Mouse (Mus musculus) gastrocnemius, postnatal 10 days (tissue): Measurements from ENCODE around the gene Gspt1. TPM values are rescaled to one million over a fixed set of nuclear protein-coding genes. Genes with fewer than 3 reads are reported as not detected.
A peak's percentile ranks its signal among the peaks of the same experiment; 100 is the strongest.

ENCODE experiments used
- DNase-seq: peaks from one replicate; pipeline ENCODE4 v3.0.0; 2021; ENCODE audit warnings: mixed read lengths
- microRNA-seq, 2 experiments: library from miRNA; unstranded; fragments of <30 nt; microRNA quantifications; one replicate each; pipeline ENCODE4 v1.2.0; 2021
- total RNA-seq, 2 experiments: library from RNA; stranded (reverse); gene quantifications; 2 replicates each; pipeline ENCODE4 v1.2.3; 2021

Gspt1 gene
- total RNA-seq, 2 experiments from 2014 or later: 69.9 to 73.9 TPM

- DNase-seq: no peak
These were observed 50.3 kb downstream of the Gspt1 start for GRCm38 (mm10) chr16:11203600-11204390.

- peak; percentile 89 for DNase-seq
These were observed 51.3 kb downstream of the Gspt1 start, which contains the start of gene Rsl1d1 for GRCm38 (mm10) chr16:11202571-11203554. Gene Rsl1d1, minus strand, starts transcription at chr16:11203331.

GRCm38 (mm10) chr16:11201740-11202394 is 52.3 kb downstream of the Gspt1 start:
- no peak for DNase-seq

GRCm38 (mm10) chr16:11200247-11200646 is 53.9 kb downstream of the Gspt1 start:
- DNase-seq: no peak

- DNase-seq: no peak
These were observed 55.7 kb downstream of the Gspt1 start for GRCm38 (mm10) chr16:11198467-11198866.

GRCm38 (mm10) chr16:11197052-11197451 is 57.1 kb downstream of the Gspt1 start:
- DNase-seq: no peak

- no peak for DNase-seq
These were observed 60.9 kb downstream of the Gspt1 start for GRCm38 (mm10) chr16:11193231-11193630.

GRCm38 (mm10) chr16:11190150-11190549 is 64.0 kb downstream of the Gspt1 start:
- DNase-seq: no peak

- DNase-seq: no peak
These were observed 76.7 kb downstream of the Gspt1 start for GRCm38 (mm10) chr16:11177404-11177803.

- no peak for DNase-seq
These were observed 77.3 kb downstream of the Gspt1 start for GRCm38 (mm10) chr16:11176884-11177244.

- peak; percentile 90 for DNase-seq
These were observed 77.8 kb downstream of the Gspt1 start, which contains the start of gene Zc3h7a for GRCm38 (mm10) chr16:11176208-11176883. Gene Zc3h7a, minus strand, starts transcription at chr16:11176393.

- DNase-seq: peak; percentile 61
These were observed 78.5 kb downstream of the Gspt1 start for GRCm38 (mm10) chr16:11175489-11176207.

GRCm38 (mm10) chr16:11175100-11175488 is 79.0 kb downstream of the Gspt1 start:
- no peak for DNase-seq

- peak; percentile 41 for DNase-seq
These were observed 79.4 kb downstream of the Gspt1 start for GRCm38 (mm10) chr16:11174671-11175081.

- DNase-seq: no peak
These were observed 82.4 kb downstream of the Gspt1 start for GRCm38 (mm10) chr16:11171679-11172078.

Small RNAs within 50 kb of the gene (microRNA-seq; reads per million reads assigned to microRNA genes)
- 0.50 to 0.95 reads per million in 2 experiments for gene Mir1945

Other genes with a start within 250 kb of the Gspt1 start
- 10 to 100 TPM; 14.1 to 17.6 TPM for gene Snn, start 193.4 kb downstream of the Gspt1 start, total RNA-seq
- gene Litaf, start 188.2 kb downstream of the Gspt1 start, total RNA-seq: 10 to 100 TPM; 25.5 to 25.7 TPM
- 10 to 100 TPM in 1 of 2 experiments, 1 to 10 TPM in 1; 9.3 to 14.1 TPM for gene Txndc11, start 119.7 kb downstream of the Gspt1 start, total RNA-seq
- gene Zc3h7a, start 77.9 kb downstream of the Gspt1 start, total RNA-seq: 10 to 100 TPM; 26.9 to 45.7 TPM
- 10 to 100 TPM; 64.1 to 66.7 TPM for gene Rsl1d1, start 51.0 kb downstream of the Gspt1 start, total RNA-seq
- under 1 TPM in 1 of 2 experiments, not detected in 1; 0.31 TPM for gene Tnfrsf17, start 59.5 kb upstream of the Gspt1 start, total RNA-seq
- gene Snx29, start 68.6 kb upstream of the Gspt1 start, total RNA-seq: 10 to 100 TPM; 12.9 to 16.0 TPM